Mouse (Mus musculus) left cerebral cortex, adult 8-10 months (tissue): ENCODE data around the gene Tollip. TPM values are rescaled to one million over a fixed set of nuclear protein-coding genes. Genes with fewer than 3 reads are reported as not detected.

ENCODE experiments used
- DNase-seq, 2 experiments: peaks; one replicate each; pipeline ENCODE4 v3.0.0; 2022; ENCODE audit warnings: low spot score in 2 of 2
- total RNA-seq, 4 experiments: library from RNA; stranded (reverse); gene quantifications; 2 replicates each; pipeline ENCODE4 v1.2.4; 2022

Tollip gene
- 100 to 1,000 TPM; 107 to 115 (median 111) TPM for total RNA-seq

- DNase-seq = no peak
These were observed at the start of gene Tollip for GRCm38 (mm10) chr7:141918407-141918806. Tollip (minus strand) TSS chr7:141918507.

- no peak for DNase-seq
These were observed 48.0 kb upstream of the Tollip start for GRCm38 (mm10) chr7:141966281-141966680.

- DNase-seq = no peak
These were observed 44.2 kb upstream of the Tollip start for GRCm38 (mm10) chr7:141962521-141962920.

GRCm38 (mm10) chr7:141961491-141961890 lies 43.2 kb upstream of the Tollip start:
- peak in 1 of 2 experiments; percentile 70 for DNase-seq

GRCm38 (mm10) chr7:141960926-141961325 lies 42.6 kb upstream of the Tollip start:
- no peak for DNase-seq

- DNase-seq = no peak
These were observed 40.8 kb upstream of the Tollip start for GRCm38 (mm10) chr7:141959133-141959532.

GRCm38 (mm10) chr7:141958211-141958610 lies 39.9 kb upstream of the Tollip start:
- no peak for DNase-seq

- DNase-seq = no peak
These were observed 39.3 kb upstream of the Tollip start for GRCm38 (mm10) chr7:141957524-141958051.

- DNase-seq = no peak
These were observed 37.9 kb upstream of the Tollip start for GRCm38 (mm10) chr7:141956174-141956566.

GRCm38 (mm10) chr7:141955565-141956173 lies 37.4 kb upstream of the Tollip start:
- peak in 1 of 2 experiments; percentile 73 for DNase-seq

- no peak for DNase-seq
These were observed 35.3 kb upstream of the Tollip start for GRCm38 (mm10) chr7:141953616-141954015.

GRCm38 (mm10) chr7:141952920-141953319 lies 34.6 kb upstream of the Tollip start:
- DNase-seq = no peak

- no peak for DNase-seq
These were observed 33.5 kb upstream of the Tollip start for GRCm38 (mm10) chr7:141951821-141952220.

GRCm38 (mm10) chr7:141950104-141951013 lies 32.1 kb upstream of the Tollip start:
- DNase-seq = no peak

GRCm38 (mm10) chr7:141949799-141950103 lies 31.4 kb upstream of the Tollip start:
- DNase-seq = no peak

- peak; percentile 91 to 97 for DNase-seq
These were observed 30.8 kb upstream of the Tollip start, which contains the start of gene Brsk2 for GRCm38 (mm10) chr7:141948906-141949798. Brsk2 (plus strand) TSS chr7:141949751.

GRCm38 (mm10) chr7:141948045-141948444 lies 29.7 kb upstream of the Tollip start:
- no peak for DNase-seq

GRCm38 (mm10) chr7:141947512-141947911 lies 29.2 kb upstream of the Tollip start:
- no peak for DNase-seq

- peak in 1 of 2 experiments; percentile 82 for DNase-seq
These were observed 27.6 kb upstream of the Tollip start for GRCm38 (mm10) chr7:141945927-141946326.

GRCm38 (mm10) chr7:141943444-141943843 lies 25.1 kb upstream of the Tollip start:
- DNase-seq = no peak

- no peak for DNase-seq
These were observed 16.6 kb upstream of the Tollip start for GRCm38 (mm10) chr7:141934951-141935350.
